Mouse (Mus musculus): ENCODE measurements around the gene Orc2.

- no peak for TF ChIP-seq CTCF (IDR thresholded peaks at IDR 0.05; ENCODE audit: insufficient read depth, low read length)
- no peak for TF ChIP-seq POLR2A (IDR thresholded peaks at IDR 0.05; ENCODE audit: borderline replicate concordance, extremely low read depth, low read depth, low read length)
Observed at GRCm38 (mm10) chr1:58415442-58415841, 89.5 kb downstream of the Orc2 start.

Measured in lung, adult 2 months (tissue).